Comparison of ENCODE assay signal across 8 mouse cellular contexts in the genomic region with DNA sequence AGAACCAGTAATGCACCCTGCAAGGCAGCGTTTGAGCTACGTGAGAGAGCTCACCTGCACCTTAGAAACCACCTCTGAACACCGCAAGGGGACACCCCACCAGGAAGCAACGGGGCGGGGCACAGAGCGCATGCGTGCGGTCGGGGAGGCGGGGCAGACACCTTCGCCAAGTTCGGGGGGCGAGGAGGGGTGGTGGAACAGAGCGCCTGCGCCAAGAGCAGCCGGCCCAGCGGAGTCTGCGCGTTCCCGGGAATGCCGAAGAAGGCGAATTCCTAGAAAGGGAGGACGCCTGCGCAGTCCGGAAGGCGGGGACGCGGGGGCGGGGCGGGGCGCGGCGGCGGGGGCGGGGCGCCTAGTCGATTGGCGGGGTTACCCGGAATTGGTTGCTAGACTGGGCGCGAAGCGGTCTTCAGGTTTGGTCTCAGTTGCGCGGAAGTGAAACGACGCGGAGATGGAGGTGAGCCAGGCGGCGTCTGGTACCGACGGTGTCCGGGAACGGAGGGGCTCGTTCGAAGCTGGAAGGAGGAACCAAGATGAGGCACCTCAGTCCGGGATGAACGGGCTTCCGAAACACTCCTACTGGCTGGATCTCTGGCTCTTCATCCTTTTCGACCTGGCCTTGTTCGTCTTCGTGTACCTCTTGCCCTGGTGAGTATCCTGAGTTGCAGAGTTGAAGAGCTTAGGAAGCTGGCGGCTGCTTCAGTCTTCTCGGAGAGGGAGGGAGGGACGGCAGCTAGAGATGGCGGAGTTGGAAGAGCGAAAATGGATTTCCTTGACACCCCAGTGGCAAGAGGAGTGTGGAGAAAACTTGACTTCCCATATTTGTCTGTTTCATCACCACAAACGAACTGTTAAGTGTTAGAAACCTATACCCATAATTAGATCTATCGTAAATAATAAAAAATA. TPM values are rescaled to one million over a fixed set of nuclear protein-coding genes. Genes with fewer than 3 reads are reported as not detected.
DNase-seq lines count a peak whose midpoint lies in the region; ATAC-seq and TF ChIP-seq lines count a peak whose summit lies in the region.

1810037I17Rik (plus strand) TSS at position 195 of the 906 bp plus-strand sequence.

- intact Hi-C loops in heart, postnatal 36 days (cut with DNase I), result loop anchor here (10.0 kb wide), 1 partner anchor 629 kb away; the partner anchor contains the start of gene Bcar3

- TF ChIP-seq POLR2A in olfactory bulb, adult 2 months (IDR thresholded peaks at IDR 0.05; ENCODE audit: insufficient read depth, low read depth, low read length), result 0 out of 2 replicates have a peak, but pooled peaks have one; percentile 45
- 0 out of 2 replicates have a peak, but pooled peaks have one; percentile 33 for TF ChIP-seq POLR2A in thymus, adult 2 months (IDR thresholded peaks at IDR 0.05; ENCODE audit: control insufficient read depth, extremely low read depth, insufficient read depth, low read length, poor library complexity)

- H3K27me3 ChIP-seq in G1E (ENCODE audit: insufficient read depth, low read length), result no peaks in the 10 kb centered on the region
- no peaks in the 10 kb centered on the region for H3K27me3 ChIP-seq in forebrain, embryonic 16.5 days (replicated peaks; ENCODE audit: control insufficient read depth, insufficient read depth, low read length)
- no peaks in the 10 kb centered on the region for H3K27me3 ChIP-seq in lung, embryonic 14.5 days (ENCODE audit: insufficient read depth, low read length)
- H3K27me3 ChIP-seq in thymus, adult 2 months (ENCODE audit: control insufficient read depth, insufficient read depth, low read length), result no peaks in the 10 kb centered on the region

- peak; percentile 86 for DNase-seq in G1E (ENCODE audit: low spot score)
- peak; percentile 96 for DNase-seq in cerebellum, adult 18-20 months
- DNase-seq in heart, postnatal 36 days, result peak; percentile 95 to 96
- peak; percentile 97 for DNase-seq in layer of hippocampus, adult 2 months (ENCODE audit: low spot score in 2 of 2)
- peak; percentile 98 for DNase-seq in lung, embryonic 14.5 days
- DNase-seq in thymus, adult 2 months, result peak; percentile 96

- peak within 1 kb of the TSS; percentile 64 for H3K9ac ChIP-seq in forebrain, embryonic 16.5 days (replicated peaks; ENCODE audit: low read depth, low read length)
- peak within 1 kb of the TSS; percentile 65 for H3K9ac ChIP-seq in lung, embryonic 14.5 days

- ATAC-seq in G1E (ENCODE audit: extremely low read depth, insufficient number of reproducible peaks, low FRiP score, poor library complexity, severe bottlenecking), result peak; percentile 81
- peak; percentile 99 for ATAC-seq in forebrain, embryonic 16.5 days
- ATAC-seq in lung, embryonic 14.5 days (ENCODE audit: insufficient read depth), result peak; percentile 97

- H3K36me3 ChIP-seq in G1E (replicated peaks), result peaks cover 16% of the 10 kb centered on the region
- H3K36me3 ChIP-seq in forebrain, embryonic 16.5 days (ENCODE audit: control insufficient read depth, insufficient read depth), result peaks cover 4% of the 10 kb centered on the region; the same call in 1 of the 2 replicates
- peaks cover 6% of the 10 kb centered on the region; the same call in 1 of the 2 replicates for H3K36me3 ChIP-seq in lung, embryonic 14.5 days (ENCODE audit: insufficient read depth)
- H3K36me3 ChIP-seq in thymus, adult 2 months (ENCODE audit: control insufficient read depth, insufficient read depth, low read length), result no peaks in the 10 kb centered on the region

- H3K4me2 ChIP-seq in forebrain, embryonic 16.5 days (ENCODE audit: low read length), result peak within 1 kb of the TSS; percentile 67
- H3K4me2 ChIP-seq in lung, embryonic 14.5 days, result peak within 1 kb of the TSS; percentile 78

- H3K4me1 ChIP-seq in G1E (ENCODE audit: insufficient read depth, low read depth, low read length), result peaks cover 39% of the 10 kb centered on the region
- peaks cover 6% of the 10 kb centered on the region; the same call in 1 of the 2 replicates for H3K4me1 ChIP-seq in forebrain, embryonic 16.5 days (replicated peaks; ENCODE audit: control insufficient read depth, insufficient read depth, low read length)
- H3K4me1 ChIP-seq in lung, embryonic 14.5 days (ENCODE audit: insufficient read depth), result no peaks in the 10 kb centered on the region
- H3K4me1 ChIP-seq in olfactory bulb, adult 2 months (ENCODE audit: control insufficient read depth, insufficient read depth, low read length), result peaks cover 5% of the 10 kb centered on the region
- H3K4me1 ChIP-seq in thymus, adult 2 months (replicated peaks; ENCODE audit: control insufficient read depth, insufficient read depth, low read length), result no peaks in the 10 kb centered on the region

- no peaks in the 10 kb centered on the region for H3K9me3 ChIP-seq in G1E (replicated peaks)
- no peaks in the 10 kb centered on the region for H3K9me3 ChIP-seq in forebrain, embryonic 16.5 days (ENCODE audit: control insufficient read depth, low read length)
- no peaks in the 10 kb centered on the region for H3K9me3 ChIP-seq in lung, embryonic 14.5 days (ENCODE audit: low read depth, low read length)

- no peak for TF ChIP-seq CTCF in G1E (IDR thresholded peaks at IDR 0.05; ENCODE audit: low read depth, low read length)
- TF ChIP-seq CTCF in layer of hippocampus, adult 2 months (conservative IDR thresholded peaks at IDR 0.05), result peak; percentile 56
- peak; percentile 58 for TF ChIP-seq CTCF in lung, embryonic 14.5 days (IDR thresholded peaks at IDR 0.05; ENCODE audit: low read depth)
- TF ChIP-seq CTCF in olfactory bulb, adult 2 months (IDR thresholded peaks at IDR 0.05; ENCODE audit: insufficient read depth, low read depth, low read length), result no peak
- peak; percentile 43; the same call in 1 of the 2 replicates for TF ChIP-seq CTCF in thymus, adult 2 months (IDR thresholded peaks at IDR 0.05; ENCODE audit: borderline replicate concordance, control insufficient read depth, extremely low read depth, insufficient read depth, low read length, poor library complexity)

- H3K4me3 ChIP-seq in G1E (ENCODE audit: low read depth, low read length), result peak within 1 kb of the TSS; percentile 72
- H3K4me3 ChIP-seq in forebrain, embryonic 16.5 days (replicated peaks; ENCODE audit: low read length), result peak within 1 kb of the TSS; percentile 54
- H3K4me3 ChIP-seq in layer of hippocampus, adult 2 months, result peak within 1 kb of the TSS; percentile 81
- H3K4me3 ChIP-seq in lung, embryonic 14.5 days (ENCODE audit: low read depth, low read length), result peak within 1 kb of the TSS; percentile 63
- peak within 1 kb of the TSS; percentile 60 for H3K4me3 ChIP-seq in olfactory bulb, adult 2 months (ENCODE audit: insufficient read depth, low read depth, low read length)
- H3K4me3 ChIP-seq in thymus, adult 2 months (ENCODE audit: control insufficient read depth, insufficient read depth, low read length), result peak within 1 kb of the TSS; percentile 78

- WGBS in forebrain, embryonic 16.5 days, result under 1% methylated on average over 59 of the region's 68 CpGs
- WGBS in lung, embryonic 14.5 days, result 1% methylated on average over 67 of the region's 68 CpGs
- WGBS in olfactory bulb, adult 2 months, result 1% methylated on average over 64 of the region's 68 CpGs
- WGBS in thymus, adult 2 months, result under 1% methylated on average over 68 of the region's 68 CpGs

- peak within 1 kb of the TSS; percentile 79 for H3K27ac ChIP-seq in forebrain, embryonic 16.5 days (ENCODE audit: low read length)
- H3K27ac ChIP-seq in layer of hippocampus, adult 2 months, result peak within 1 kb of the TSS; percentile 81
- peak within 1 kb of the TSS; percentile 88 for H3K27ac ChIP-seq in lung, embryonic 14.5 days (ENCODE audit: low read depth)
- peak within 1 kb of the TSS; percentile 77; the same call in 1 of the 2 replicates for H3K27ac ChIP-seq in olfactory bulb, adult 2 months (ENCODE audit: insufficient read depth, low read depth, low read length)
- H3K27ac ChIP-seq in thymus, adult 2 months (ENCODE audit: control insufficient read depth, insufficient read depth, low read length), result peak within 1 kb of the TSS; percentile 71; the same call in 1 of the 2 replicates

RNA-seq across cellular contexts. Expression of gene 1810037I17Rik, which starts in this region (rescaled TPM):
- 120 TPM in 2 replicates for total RNA-seq in G1E (2014; fragmentation: Nextera tagmentation)
- 93.4 and 95.4 TPM in 2 replicates for total RNA-seq in G1E (2017)
- 52.0 and 52.5 TPM in 2 replicates for polyA plus RNA-seq in G1E (2012)
- polyA plus RNA-seq in forebrain, embryonic 16.5 days (2015; fragmentation: Nextera tagmentation; extraction: Ambion mirVana), result 76.8 and 87.4 TPM in 2 replicates
- total RNA-seq in heart, postnatal 36 days (2021), result 100 to 1,000 TPM in 1 of 2 experiments, 10 to 100 TPM in 1; 91.5 to 110 TPM
- 10 to 100 TPM; 50.8 to 53.7 TPM for total RNA-seq in layer of hippocampus, adult 2 months (2021)
- polyA plus RNA-seq in lung, embryonic 14.5 days (2014; fragmentation: Nextera tagmentation; extraction: Ambion mirVana), result 81.0 and 88.5 TPM in 2 replicates
- not detected in 2 replicates for polyA plus RNA-seq in olfactory bulb, adult 2 months (2012; ENCODE audit: insufficient read depth, insufficient read length, low replicate concordance, missing spikeins)
- polyA plus RNA-seq in thymus, adult 2 months (2012; rRNA removed), result 27.1 and 35.8 TPM in 2 replicates

Comparison
In these comparisons a context has a peak if more than half of its experiments do, and no peak if none do; other contexts are left out.
1. Peak in every context shown above with its lines: DNase-seq, ATAC-seq, H3K4me3 ChIP-seq and H3K27ac ChIP-seq.
2. CTCF ChIP-seq: peak in layer of hippocampus, adult 2 months (single experiment), lung, embryonic 14.5 days (single experiment) and thymus, adult 2 months (single experiment); none in G1E (single experiment) and olfactory bulb, adult 2 months (single experiment).